Mouse (Mus musculus): Measurements from ENCODE around the gene Mrpl24. TPM values are rescaled to one million over a fixed set of nuclear protein-coding genes. Genes with fewer than 3 reads are reported as not detected.

Mrpl24 gene
- polyA plus RNA-seq, 1 experiment, result 72.4 TPM

DNA sequence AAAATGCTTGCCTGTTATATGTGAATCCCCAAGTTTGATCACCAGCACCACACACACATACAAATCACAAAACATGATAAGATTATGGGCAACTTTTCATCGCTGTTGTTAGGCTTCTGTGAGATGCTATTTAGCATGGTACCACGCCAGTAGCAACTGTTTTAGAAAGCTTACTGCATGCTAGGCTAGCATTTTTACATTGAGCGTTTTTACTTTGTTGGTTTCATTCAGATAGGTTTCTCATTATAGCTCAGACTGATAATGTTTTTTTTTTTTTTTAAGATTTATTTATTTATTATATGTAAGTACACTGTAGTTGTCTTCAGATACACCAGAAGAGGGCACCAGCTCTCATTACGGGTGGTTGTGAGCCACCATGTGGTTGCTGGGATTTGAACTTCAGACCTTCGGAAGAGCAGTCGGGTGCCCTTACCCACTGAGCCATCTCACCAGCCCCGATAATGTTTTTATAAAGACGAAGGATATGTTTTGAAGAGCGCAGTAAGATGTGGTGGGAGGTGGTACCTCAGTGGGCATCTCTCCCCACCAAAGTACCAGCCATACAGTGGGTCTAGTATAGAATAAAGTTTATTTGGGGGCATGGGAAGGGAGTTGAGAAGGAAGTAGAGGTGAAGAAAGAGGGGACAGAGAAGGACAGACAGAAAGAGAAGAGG is 1.1 kb downstream of the Mrpl24 start:
- no peaks in the 10 kb centered on the region for H3K4me1 ChIP-seq (replicated peaks; ENCODE audit: control insufficient read depth, insufficient read depth, low read length)

GRCm38 (mm10) chr3:87924996-87925395 is 5.7 kb downstream of the Mrpl24 start:
- 97% methylated on average over 7 of the region's 7 CpGs for WGBS
- H3K36me3 ChIP-seq (ENCODE audit: control insufficient read depth, insufficient read depth, low read length), result peaks cover 33% of the 10 kb centered on the region
- no peak for TF ChIP-seq POLR2A (IDR thresholded peaks at IDR 0.05; ENCODE audit: control insufficient read depth, extremely low read depth, insufficient read depth, low read length, poor library complexity)
- TF ChIP-seq CTCF (IDR thresholded peaks at IDR 0.05; ENCODE audit: borderline replicate concordance, control insufficient read depth, extremely low read depth, insufficient read depth, low read length, poor library complexity), result no peak

More for the DNA sequence above, 1.1 kb downstream of the Mrpl24 start:
- no peak for DNase-seq
- Histone ChIP-seq H3K4me3 (ENCODE audit: control insufficient read depth, insufficient read depth, low read length) (no peak overlapping the region), H3K36me3 (ENCODE audit: control insufficient read depth, insufficient read depth, low read length) (peaks cover 44% of the 10 kb centered on the region), H3K27ac (ENCODE audit: control insufficient read depth, insufficient read depth, low read length) (no peak overlapping the region), H3K27me3 (ENCODE audit: control insufficient read depth, insufficient read depth, low read length) (no peaks in the 10 kb centered on the region)
- no peak for TF ChIP-seq POLR2A (IDR thresholded peaks at IDR 0.05; ENCODE audit: control insufficient read depth, extremely low read depth, insufficient read depth, low read length, poor library complexity)
- TF ChIP-seq CTCF (IDR thresholded peaks at IDR 0.05; ENCODE audit: borderline replicate concordance, control insufficient read depth, extremely low read depth, insufficient read depth, low read length, poor library complexity), result no peak
- 67% methylated on average over 9 of the region's 9 CpGs for WGBS

GRCm38 (mm10) chr3:87927452-87927851 is 8.1 kb downstream of the Mrpl24 start:
- WGBS, result 95% methylated on average over 5 of the region's 5 CpGs
- no peak overlapping the region for H3K4me3 ChIP-seq (ENCODE audit: control insufficient read depth, insufficient read depth, low read length)
- TF ChIP-seq POLR2A (IDR thresholded peaks at IDR 0.05; ENCODE audit: control insufficient read depth, extremely low read depth, insufficient read depth, low read length, poor library complexity), result no peak
- no peak for TF ChIP-seq CTCF (IDR thresholded peaks at IDR 0.05; ENCODE audit: borderline replicate concordance, control insufficient read depth, extremely low read depth, insufficient read depth, low read length, poor library complexity)
- no peak overlapping the region for H3K27ac ChIP-seq (ENCODE audit: control insufficient read depth, insufficient read depth, low read length)
- peaks cover 7% of the 10 kb centered on the region for H3K4me1 ChIP-seq (replicated peaks; ENCODE audit: control insufficient read depth, insufficient read depth, low read length)
- DNase-seq, result no peak
- H3K27me3 ChIP-seq (ENCODE audit: control insufficient read depth, insufficient read depth, low read length), result no peaks in the 10 kb centered on the region
- H3K36me3 ChIP-seq (ENCODE audit: control insufficient read depth, insufficient read depth, low read length), result peaks cover 32% of the 10 kb centered on the region

More at GRCm38 (mm10) chr3:87924996-87925395, 5.7 kb downstream of the Mrpl24 start:
- Histone ChIP-seq H3K27ac (ENCODE audit: control insufficient read depth, insufficient read depth, low read length) (no peak overlapping the region), H3K4me3 (ENCODE audit: control insufficient read depth, insufficient read depth, low read length) (no peak overlapping the region), H3K27me3 (ENCODE audit: control insufficient read depth, insufficient read depth, low read length) (no peaks in the 10 kb centered on the region), H3K4me1 (replicated peaks; ENCODE audit: control insufficient read depth, insufficient read depth, low read length) (peaks cover 4% of the 10 kb centered on the region)
- no peak for DNase-seq

GRCm38 (mm10) chr3:87929341-87930077 is 10.2 kb downstream of the Mrpl24 start:
- Histone ChIP-seq H3K36me3 (ENCODE audit: control insufficient read depth, insufficient read depth, low read length) (peaks cover 17% of the 10 kb centered on the region), H3K27me3 (ENCODE audit: control insufficient read depth, insufficient read depth, low read length) (no peaks in the 10 kb centered on the region), H3K4me1 (replicated peaks; ENCODE audit: control insufficient read depth, insufficient read depth, low read length) (peaks cover 7% of the 10 kb centered on the region), H3K4me3 (ENCODE audit: control insufficient read depth, insufficient read depth, low read length) (peak overlapping the region; percentile 96), H3K27ac (ENCODE audit: control insufficient read depth, insufficient read depth, low read length) (peak overlapping the region; percentile 23; the same call in 1 of the 2 replicates)
- no peak for TF ChIP-seq POLR2A (IDR thresholded peaks at IDR 0.05; ENCODE audit: control insufficient read depth, extremely low read depth, insufficient read depth, low read length, poor library complexity)
- TF ChIP-seq CTCF (IDR thresholded peaks at IDR 0.05; ENCODE audit: borderline replicate concordance, control insufficient read depth, extremely low read depth, insufficient read depth, low read length, poor library complexity), result no peak
- DNase-seq, result no peak
- 2% methylated on average over 26 of the region's 26 CpGs for WGBS

DNA sequence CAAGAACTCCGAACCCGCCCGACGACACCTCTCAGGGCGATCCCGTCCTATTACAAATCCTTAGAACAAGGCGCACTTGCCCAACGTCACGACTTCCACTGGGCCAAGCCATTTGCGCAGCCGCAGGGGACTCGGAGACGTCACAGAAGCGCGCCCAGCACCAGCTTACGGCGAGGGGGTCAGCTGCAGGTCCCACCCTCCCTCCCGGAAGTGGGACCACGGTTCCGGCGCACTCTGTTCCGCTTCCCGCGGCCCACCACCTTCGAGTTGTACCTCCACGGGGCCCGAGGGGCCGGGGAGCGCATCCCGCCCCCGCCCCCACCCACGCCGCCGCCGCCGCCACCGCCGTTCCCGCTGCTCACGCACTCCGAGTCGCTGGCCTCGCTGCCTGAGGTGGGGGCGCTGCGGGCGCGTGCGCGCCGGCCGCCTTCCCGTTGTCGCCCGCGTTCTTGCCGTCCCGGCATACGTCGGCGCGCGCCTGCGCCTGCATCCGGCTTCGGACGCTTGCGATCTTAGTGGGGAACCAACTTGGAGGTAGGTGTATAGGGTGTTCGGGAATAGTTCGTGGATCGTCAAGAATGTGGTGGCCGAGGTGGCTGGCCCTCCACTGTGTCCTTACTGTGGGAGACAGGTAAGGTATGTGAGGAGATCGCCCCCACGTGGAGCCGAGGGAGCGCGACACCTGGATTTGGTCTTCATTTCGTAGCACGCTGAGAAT is 10.9 kb downstream of the Mrpl24 start, which contains the start of the genes Isg20l2 and Rrnad1:
Gene Isg20l2, plus strand, starts transcription at position 237 of the 718 bp plus-strand sequence.
Gene Rrnad1, minus strand, starts transcription at position 640 of the 718 bp plus-strand sequence.
- Histone ChIP-seq H3K27me3 (ENCODE audit: control insufficient read depth, insufficient read depth, low read length) (no peaks in the 10 kb centered on the region), H3K36me3 (ENCODE audit: control insufficient read depth, insufficient read depth, low read length) (peaks cover 12% of the 10 kb centered on the region), H3K27ac (ENCODE audit: control insufficient read depth, insufficient read depth, low read length) (peak within 1 kb of the TSS; percentile 34; the same call in 1 of the 2 replicates), H3K4me1 (replicated peaks; ENCODE audit: control insufficient read depth, insufficient read depth, low read length) (peaks cover 7% of the 10 kb centered on the region), H3K4me3 (ENCODE audit: control insufficient read depth, insufficient read depth, low read length) (peak within 1 kb of the TSS; percentile 96)
- under 1% methylated on average over 75 of the region's 78 CpGs for WGBS
- peak; percentile 95 for DNase-seq
- TF ChIP-seq CTCF (IDR thresholded peaks at IDR 0.05; ENCODE audit: borderline replicate concordance, control insufficient read depth, extremely low read depth, insufficient read depth, low read length, poor library complexity) (peak; percentile 83), POLR2A (IDR thresholded peaks at IDR 0.05; ENCODE audit: control insufficient read depth, extremely low read depth, insufficient read depth, low read length, poor library complexity) (peak; percentile 62; the same call in 1 of the 2 replicates)

DNA sequence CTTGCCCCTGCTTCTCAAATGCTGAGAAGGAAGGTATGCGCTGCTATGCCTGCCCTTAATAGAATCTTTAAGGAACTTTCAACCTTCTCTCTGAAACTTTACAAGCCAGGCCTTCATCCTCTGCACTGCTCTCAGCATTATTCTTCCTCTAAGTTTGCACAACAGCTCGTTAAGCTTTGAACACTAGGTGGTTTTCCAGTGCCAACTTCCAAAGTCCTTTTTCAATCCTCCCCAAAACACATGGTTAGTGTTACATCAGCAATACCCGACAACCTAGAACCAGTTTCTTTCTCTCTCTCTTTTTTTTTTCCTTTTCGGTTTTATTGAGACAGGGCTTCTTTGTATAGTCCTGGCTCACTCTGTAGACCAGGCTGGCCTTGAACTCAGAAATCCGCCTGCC is 14.7 kb downstream of the Mrpl24 start:
- no peak overlapping the region for H3K27ac ChIP-seq (ENCODE audit: control insufficient read depth, insufficient read depth, low read length)
- no peaks in the 10 kb centered on the region for H3K27me3 ChIP-seq (ENCODE audit: control insufficient read depth, insufficient read depth, low read length)
- H3K4me3 ChIP-seq (ENCODE audit: control insufficient read depth, insufficient read depth, low read length), result no peak overlapping the region
- peaks cover 7% of the 10 kb centered on the region for H3K4me1 ChIP-seq (replicated peaks; ENCODE audit: control insufficient read depth, insufficient read depth, low read length)
- no peak for DNase-seq
- H3K36me3 ChIP-seq (ENCODE audit: control insufficient read depth, insufficient read depth, low read length), result peaks cover 38% of the 10 kb centered on the region
- TF ChIP-seq CTCF (IDR thresholded peaks at IDR 0.05; ENCODE audit: borderline replicate concordance, control insufficient read depth, extremely low read depth, insufficient read depth, low read length, poor library complexity) (no peak), POLR2A (IDR thresholded peaks at IDR 0.05; ENCODE audit: control insufficient read depth, extremely low read depth, insufficient read depth, low read length, poor library complexity) (no peak)
- WGBS, result 94% methylated on average over 5 of the region's 5 CpGs
